Mouse (Mus musculus): Measurements from ENCODE around the gene Npnt.

The Npnt gene

DNA sequence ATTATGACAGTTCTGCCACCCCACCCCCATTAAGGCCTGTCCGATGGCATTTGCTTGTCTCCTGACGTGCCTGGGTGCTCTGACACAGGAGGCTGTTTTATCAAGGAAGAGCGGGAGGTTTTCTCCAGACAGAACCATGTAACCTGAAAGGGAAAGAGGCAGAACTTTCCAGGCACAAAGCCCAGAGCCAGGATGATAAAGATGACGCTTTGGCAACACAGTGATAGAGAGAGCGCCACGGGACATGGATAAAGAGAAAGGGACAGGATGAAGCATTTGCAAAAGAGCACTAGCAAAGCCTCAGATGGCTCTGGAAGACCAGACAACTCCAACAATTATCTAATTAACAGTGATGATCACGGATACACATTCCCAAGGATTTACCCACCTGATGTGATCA is 56.0 kb downstream of the Npnt start:
- in situ Hi-C loops (cut with MboI; ENCODE audit: low sequenced_read_pairs), result no loop called here

DNA sequence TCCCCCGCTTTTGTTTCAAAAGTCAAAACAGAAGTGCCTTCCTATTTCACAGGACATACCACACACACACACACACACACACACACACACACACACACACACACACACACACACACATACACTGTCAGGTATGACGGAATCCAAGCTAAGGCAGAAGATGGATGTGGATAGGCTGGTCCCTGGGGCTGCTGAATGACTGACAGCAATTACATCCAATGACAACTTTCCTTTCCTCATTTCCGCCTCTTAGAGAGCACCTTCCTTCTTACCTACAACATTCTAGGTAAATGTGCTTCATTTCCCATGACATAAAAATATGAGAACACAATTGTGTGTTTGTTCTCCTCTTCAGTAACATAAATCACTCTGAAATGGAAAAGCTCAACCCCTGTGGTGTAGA is 56.4 kb downstream of the Npnt start:
- in situ Hi-C loops (cut with MboI; ENCODE audit: low sequenced_read_pairs), result no loop called here

DNA sequence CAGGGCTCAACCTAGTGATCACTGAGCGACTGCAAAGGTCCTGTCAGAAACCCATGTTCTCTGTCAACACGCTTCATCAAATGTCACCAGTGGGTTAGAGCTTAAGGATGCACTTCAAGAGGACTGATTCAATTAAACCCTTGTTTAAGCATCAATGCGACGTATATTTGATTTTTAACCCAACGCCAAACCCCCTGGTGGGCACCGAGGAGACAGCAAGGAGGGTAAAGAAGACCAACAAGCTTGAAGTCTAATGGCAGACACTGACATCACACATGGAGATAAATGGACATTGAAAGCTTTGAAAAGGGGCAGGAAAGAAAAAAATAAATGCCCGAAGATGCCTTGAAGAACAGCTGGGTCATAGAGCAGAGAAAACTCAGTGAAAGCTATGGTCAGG is 57.0 kb downstream of the Npnt start:
- in situ Hi-C loops (cut with MboI; ENCODE audit: low sequenced_read_pairs), result no loop called here

DNA sequence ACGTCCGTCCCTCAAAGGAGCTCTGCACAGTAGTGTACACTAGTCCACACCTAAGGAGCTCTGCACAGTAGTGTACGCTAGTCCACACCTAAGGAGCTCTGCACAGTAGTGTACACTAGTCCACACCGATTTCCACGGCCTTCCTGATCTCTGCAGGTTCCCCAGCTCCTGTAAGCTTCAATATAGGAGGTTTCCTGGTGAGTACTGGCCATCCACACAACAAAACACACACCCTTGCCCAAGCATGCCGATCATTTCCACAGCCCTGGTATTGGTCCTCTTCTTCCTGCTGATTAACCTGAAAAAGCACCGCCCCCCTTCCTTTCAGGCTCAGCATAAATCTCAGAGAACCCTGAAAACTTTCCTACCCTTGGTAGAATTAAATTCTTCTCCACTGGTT is 57.6 kb downstream of the Npnt start:
- in situ Hi-C loops (cut with MboI; ENCODE audit: low sequenced_read_pairs), result no loop called here

DNA sequence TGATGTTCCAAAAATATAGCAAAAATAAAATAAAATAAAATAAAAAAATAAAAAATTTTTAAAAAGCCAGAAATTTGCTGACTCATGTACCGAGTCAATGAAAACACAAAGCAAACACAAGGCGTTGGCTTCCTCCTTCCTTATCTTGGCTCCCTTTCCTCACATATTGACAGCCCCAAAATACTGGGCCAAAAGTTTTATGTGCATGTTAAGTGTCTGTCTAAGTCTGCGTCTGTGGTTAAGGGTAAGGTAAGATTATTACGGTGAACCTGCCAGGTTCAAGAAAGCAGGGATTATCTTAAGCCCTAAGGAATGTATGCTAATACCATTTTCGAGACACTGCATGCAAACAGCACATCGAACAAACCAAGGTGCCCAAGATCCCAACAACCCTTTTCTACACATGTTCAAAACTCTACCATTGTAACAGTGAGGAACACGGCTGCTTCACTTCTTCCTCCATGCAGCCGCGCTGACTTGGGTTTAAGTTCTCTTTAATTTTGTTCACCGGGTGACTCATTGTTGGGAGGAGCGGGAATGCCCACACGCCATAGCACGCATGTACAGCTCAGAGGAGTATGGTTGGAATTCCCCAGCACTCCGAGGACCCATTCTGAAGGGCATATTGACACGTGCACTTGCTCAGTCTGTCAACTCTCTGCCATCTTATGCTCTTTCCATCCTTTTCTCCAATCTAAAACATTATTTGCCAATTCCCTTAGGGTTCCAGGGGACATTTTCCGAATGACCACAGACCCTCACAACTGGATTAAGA is 62.8 kb downstream of the Npnt start:
- in situ Hi-C loops (cut with MboI; ENCODE audit: low sequenced_read_pairs), result no loop called here

DNA sequence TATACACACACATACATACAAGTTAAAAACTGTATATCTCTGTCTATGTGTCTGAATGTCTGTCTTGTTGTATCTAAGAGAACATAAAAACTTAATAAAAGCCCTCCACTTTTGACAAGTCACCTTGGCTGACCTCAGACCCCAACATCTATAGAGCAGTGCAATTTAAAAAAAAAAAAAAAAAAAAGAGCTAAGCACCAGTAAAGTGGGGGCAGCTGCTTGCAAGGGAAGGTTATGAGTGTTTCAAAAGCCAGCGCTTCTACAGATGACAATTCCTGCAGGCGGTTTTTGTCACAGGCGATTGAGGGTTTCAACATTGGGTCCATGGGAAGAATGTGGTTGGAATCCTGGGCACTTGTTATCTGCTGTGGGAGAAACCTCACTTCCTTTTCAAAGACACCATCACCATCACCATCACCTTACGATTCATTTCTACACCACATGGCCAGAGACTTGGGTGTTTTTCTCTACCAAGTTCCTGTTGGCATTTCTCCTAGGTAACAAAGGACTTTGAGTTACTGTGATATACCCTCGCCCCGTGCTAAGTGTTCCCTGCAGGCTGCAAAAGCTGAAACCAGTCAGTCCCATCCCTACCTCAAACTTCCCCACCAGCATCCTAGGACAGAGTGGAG is 63.6 kb downstream of the Npnt start:
- in situ Hi-C loops (cut with MboI; ENCODE audit: low sequenced_read_pairs), result no loop called here

DNA sequence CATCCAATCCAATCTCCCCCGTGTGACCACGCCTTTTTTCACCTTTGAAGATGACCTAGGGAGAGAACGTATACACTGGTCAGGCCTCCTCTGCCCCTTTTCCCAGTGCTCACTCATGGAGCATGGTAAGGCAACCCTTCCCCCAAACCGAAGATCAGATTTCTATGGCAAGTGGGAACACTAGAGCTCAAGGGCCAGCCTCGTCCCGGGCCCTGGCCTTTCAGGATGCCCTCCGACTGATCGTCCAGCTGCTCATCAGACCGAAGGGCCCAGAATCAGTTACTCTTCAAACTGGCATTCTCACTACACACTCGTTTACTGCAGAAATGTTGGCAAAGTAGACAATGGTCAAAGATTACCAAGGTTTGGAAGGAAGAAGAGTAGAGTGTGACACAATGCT is 65.6 kb downstream of the Npnt start:
- in situ Hi-C loops (cut with MboI; ENCODE audit: low sequenced_read_pairs), result no loop called here

DNA sequence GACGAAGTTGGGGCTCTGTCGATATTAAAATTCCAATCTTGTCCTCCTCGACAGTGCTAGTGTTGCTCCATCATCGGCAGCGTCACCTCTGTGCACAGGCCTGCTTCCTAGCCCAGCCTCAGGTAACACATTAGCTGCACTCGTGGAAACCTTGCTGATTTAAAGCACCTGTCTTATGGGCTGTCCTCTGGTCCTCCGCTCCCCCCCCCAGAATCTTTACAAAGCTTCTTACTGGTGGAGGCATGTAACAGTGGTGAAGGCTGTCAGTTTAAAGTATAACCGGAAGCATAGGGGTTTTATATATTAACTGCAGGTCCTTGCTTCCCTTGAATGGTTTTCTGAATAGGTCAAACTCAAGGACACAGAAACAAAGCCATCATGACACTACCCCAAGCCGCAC is 66.8 kb downstream of the Npnt start:
- in situ Hi-C loops (cut with MboI; ENCODE audit: low sequenced_read_pairs), result no loop called here

DNA sequence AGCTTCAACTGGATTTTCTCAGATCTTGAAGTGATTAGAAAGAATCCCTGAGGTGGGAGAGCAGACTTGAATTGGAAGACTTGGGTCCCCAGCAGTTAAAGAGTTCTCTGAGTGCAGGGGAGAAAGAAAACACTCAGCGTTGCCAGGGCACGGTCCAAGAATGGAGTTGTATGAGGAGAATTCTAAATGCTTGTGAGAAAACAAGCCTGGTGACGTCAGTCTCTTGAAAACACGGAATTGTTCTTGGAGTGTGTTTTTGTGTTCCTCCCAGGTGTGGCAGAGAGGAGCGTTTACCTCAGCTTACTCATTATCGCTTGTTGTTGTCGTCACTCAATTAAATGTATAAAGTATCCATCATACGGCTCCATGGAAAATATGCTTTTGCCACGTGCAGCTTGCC is 69.3 kb downstream of the Npnt start:
- in situ Hi-C loops (cut with MboI; ENCODE audit: low sequenced_read_pairs), result no loop called here

DNA sequence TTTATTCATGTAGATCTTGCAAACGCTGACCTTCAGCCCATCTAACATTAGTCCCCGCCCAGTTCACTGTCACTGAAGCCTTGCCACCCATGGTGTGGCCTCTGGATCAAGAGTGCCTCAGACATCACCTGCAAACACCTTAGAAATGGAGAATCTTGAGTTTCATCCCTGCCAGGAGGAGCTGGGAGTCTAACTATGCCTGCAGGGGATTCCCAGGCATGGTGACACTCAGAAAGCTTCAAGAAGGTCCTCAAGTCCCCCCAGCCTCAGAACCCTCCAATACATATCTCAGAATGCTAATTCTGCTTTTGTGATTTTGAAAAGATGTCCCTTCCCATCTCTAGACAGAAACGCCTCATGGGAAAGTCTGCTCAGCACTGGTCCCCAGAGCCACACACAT is 69.7 kb downstream of the Npnt start:
- in situ Hi-C loops (cut with MboI; ENCODE audit: low sequenced_read_pairs), result no loop called here

DNA sequence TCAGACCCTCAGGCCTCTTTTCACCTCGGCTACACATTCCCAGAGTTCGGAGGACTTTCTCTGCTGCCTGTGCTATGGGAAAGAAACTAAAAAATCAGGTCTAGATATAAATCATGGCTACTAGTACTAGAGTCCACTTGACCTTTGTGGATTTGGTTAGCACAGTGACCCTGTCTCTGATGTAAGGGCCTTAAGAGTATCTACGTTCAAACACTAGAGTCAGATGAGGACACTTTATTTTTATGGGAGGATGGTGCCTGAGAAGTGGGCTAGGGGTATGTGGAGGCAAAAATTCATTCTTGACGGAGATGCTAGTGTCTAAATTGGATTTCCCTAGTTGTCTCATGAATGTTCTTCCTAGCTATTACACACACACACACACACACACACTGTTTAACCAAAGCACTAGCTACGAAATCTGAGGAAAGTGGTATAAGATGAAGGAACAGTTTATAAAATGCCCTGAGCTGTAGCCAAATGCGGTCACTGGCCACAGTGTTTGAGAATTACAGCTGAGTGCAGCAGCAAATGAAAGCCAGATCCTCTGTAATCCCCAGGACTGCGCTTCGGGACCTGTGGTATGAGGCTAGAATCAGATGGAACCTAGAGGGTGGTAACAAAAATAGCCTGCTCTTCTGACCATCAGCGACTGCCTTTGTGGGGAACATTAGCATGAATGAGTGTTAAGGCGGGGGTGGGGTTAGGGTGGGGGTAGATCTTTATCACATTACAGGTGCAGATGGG is 73.0 kb downstream of the Npnt start:
- in situ Hi-C loops (cut with MboI; ENCODE audit: low sequenced_read_pairs), result no loop called here

DNA sequence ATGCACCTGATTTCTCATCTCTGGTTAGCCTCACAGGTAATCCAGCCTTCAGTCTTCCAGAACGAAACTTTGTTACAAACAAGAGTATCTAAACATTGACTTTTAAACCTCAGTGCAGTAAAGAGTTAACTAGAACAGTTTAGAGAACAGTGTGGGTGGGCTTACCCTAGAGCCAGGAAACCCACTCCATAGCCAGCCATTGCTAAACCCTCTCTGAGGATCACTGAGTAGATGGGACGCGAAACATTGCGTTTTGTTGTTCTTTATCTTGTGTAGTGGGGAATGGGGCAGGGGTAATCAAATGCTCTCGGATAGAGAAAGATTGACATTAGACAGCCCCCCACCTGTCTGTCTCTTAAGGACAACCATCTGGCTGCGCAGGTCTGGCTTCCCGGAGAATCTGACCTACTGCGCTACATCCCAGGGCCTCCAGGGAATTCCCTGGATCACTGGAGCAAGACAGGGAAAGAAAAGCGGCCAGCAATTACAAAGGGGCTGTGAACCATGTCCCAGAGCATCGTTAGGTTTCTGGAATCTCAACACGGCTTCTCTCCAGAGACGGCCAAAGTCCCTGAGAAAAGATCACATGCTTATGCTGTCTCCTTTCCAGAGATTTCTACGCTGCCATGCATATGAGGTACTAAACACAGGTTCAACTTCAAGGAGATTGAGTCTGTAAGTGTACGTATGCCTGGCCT is 73.9 kb downstream of the Npnt start:
- in situ Hi-C loops (cut with MboI; ENCODE audit: low sequenced_read_pairs), result no loop called here

DNA sequence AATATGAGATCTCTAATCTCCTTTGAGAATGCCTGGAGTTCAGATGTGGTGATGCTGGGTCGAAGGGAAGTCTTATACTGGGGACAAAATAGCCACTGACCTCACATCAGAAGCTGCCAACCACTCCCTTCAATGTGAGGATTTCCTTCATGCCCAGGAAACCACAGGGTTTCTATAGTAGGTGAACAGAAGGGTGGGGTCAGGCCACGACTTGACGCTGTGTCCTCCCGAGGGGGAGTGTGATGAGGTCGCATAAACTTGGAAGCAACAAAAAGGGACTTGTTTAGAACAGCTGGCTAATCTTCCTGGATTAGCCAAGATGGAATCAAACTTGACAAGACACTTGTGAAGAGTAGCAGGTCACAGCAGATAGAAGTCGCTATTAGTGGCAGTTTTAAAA is 76.8 kb downstream of the Npnt start:
- in situ Hi-C loops (cut with MboI; ENCODE audit: low sequenced_read_pairs), result no loop called here

DNA sequence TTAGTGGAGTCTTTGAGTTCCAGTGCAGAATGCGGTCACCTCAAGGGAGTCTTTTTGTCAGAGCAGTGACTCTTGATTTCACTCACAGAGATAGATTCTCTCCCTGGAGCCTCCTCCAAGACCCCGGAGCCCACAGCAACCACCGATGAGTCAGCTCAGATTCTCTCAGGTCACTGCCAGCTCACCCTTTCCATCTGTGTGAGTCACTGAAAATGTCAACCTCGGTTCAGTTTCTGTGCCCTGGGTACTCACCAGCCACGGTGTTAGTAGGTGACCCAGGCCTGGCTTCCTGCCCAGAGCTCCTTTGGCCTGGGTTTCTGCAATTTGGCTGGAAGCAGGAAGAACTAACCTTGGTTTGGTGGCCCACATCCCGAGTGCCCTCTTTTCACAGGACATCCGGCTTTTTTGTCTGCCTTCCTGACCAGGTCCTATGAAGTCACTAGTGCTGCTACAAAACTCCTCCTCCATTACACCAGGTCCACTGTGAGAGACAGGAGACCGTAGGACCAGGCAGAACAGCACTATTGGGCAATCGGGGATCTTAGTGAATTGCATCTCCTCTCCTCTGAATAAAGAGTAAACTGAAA is 78.7 kb downstream of the Npnt start:
- in situ Hi-C loops (cut with MboI; ENCODE audit: low sequenced_read_pairs), result no loop called here

DNA sequence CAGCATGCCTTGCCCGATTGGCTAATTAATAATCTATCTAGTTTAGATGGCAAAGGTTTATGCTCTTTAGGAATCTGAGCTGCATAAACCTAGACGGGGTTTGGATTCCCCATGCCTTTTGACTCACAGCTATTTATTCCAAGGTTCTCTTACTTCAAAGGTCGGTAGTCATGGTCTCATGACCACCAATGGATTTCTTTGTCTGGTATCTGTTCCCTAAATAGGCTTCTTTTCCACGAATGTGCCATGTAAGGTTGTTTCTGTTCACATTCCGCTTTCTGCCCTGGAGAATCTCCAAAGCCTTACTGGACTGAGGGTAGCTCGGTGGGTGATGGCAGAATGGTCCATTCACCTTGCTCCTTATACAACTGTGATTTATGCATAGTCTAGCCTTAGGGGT is 80.0 kb downstream of the Npnt start:
- in situ Hi-C loops (cut with MboI; ENCODE audit: low sequenced_read_pairs), result no loop called here

DNA sequence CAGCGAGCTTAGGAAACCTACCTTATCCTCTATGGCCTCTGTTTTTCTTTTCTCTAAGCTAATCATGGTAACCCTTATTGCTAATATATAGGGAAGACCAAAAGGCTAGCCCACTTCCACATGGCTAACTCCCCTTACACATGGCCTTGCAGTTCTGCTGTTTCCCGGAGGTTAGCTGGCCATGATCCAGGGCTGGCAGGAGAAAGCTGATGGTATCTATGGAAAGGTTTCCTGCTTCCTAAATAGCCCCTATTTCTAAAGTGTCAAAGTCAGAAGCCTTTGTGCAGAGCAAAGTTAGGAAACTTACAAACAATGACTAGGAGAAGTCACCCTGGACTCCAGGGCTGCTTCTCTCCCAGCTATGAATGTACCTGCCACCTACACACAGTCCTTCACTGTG is 81.3 kb downstream of the Npnt start:
- in situ Hi-C loops (cut with MboI; ENCODE audit: low sequenced_read_pairs), result no loop called here

DNA sequence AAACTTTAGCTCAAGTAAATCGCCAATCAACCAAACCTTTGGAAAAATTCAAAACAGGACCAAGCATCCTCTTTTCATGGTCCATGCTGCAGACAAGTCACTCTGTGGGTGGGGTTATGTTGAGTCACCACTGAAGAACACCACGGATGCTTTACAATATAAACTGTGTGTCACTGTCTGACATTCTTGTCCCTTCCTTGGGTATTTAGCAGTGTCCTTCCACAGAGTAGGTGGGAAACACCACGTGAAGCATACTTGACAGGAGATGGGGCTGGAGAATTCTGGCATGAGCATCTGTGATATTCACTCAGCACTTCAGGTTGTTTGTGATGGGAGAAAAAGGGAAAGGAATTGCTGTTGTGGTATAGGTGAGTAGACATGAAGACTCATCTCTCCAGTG is 83.1 kb downstream of the Npnt start:
- in situ Hi-C loops (cut with MboI; ENCODE audit: low sequenced_read_pairs), result no loop called here

DNA sequence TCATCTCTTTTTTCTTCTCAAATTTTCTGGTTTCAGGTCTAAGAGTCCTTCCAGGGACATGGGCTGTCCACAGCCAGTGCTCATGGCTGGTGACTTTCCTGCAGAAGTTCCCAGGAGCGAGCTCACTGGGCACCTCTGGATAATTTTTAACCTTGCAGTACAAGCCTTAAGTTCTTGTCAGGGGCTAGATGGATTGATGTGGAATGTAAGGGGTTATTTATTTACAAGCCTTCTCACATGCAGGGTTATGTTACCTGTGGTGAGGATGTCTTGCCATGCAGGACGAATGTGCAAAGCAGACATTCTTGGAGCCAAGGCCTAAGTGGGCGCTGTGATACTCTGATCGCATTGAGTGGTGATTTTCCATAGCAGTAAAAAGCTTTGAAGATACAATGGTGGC is 84.5 kb downstream of the Npnt start:
- in situ Hi-C loops (cut with MboI; ENCODE audit: low sequenced_read_pairs), result no loop called here

DNA sequence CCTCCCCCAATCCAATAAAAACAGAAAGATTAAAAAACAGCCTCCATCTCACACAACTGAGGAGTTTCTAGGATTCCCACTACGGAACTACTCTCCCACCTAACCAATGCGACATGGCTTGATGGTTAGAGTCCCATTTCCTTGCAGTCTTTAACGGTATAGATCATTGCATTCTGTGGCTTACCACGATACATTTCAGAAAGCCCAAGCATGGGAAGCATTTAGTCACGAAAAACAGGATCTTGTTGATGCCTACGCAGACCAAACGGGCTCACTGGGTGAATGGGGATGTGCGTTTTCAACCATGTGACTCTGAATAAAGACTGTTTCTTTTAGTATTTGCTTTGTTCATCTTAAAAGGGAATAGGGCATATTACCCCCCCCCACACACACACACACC is 85.1 kb downstream of the Npnt start:
- in situ Hi-C loops (cut with MboI; ENCODE audit: low sequenced_read_pairs), result no loop called here

DNA sequence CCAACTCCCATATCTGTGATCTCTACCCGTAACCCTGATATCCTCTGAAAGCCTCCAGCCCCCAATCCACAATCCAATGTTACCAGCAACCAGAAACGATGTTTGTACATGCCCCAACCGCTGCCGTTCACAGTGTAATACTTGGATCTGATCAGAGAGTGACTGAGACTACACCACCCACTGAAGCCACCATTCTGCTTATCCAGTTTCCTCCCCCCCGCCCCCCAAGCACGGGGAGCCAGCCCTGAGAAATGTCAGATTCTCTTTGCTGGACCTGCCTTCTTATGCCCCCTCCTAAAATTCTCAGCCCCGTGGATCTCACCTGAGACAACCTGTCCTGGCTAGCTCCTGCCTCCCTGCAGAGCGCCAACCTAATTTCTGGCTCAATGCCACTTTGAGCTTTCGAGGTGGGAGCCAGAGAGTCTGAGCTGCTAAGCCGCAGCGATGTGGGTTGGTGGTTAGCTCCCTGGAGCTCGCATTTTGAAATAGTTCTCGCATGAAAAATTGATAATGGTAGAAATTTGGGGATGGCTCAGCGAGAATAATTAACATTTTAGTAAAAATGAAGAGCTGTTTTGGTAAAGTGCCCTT is 85.7 kb downstream of the Npnt start:
- in situ Hi-C loops (cut with MboI; ENCODE audit: low sequenced_read_pairs), result no loop called here

DNA sequence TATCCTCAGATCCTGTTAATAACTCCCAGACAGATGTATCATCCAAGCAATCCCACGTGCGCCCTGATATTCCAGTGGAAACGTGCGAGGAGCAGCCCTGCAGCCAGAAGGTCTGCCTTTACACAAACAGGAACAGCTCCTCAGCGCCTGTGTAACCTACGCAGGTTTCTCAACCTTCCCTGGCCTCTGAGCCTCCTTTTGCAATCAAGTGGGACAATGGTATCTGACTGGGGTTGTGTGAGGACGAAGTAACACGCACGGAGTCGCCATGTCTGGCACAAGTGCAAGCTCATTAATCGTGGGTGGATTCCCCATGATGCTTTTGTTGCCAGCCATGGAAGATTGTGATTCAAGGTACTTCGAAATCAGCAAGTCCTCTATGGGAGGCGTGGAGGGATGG is 86.2 kb downstream of the Npnt start:
- in situ Hi-C loops (cut with MboI; ENCODE audit: low sequenced_read_pairs), result no loop called here

Measured in CH12F3 (cell line).